Mouse (Mus musculus): ENCODE measurements around the gene Cnpy1.

GRCm38 (mm10) chr5:28167611-28168252 is 77.9 kb downstream of the Cnpy1 start:
- TF ChIP-seq POLR2A (IDR thresholded peaks at IDR 0.05; ENCODE audit: extremely low read depth, insufficient read depth, low read length), result no peak
- no peak for TF ChIP-seq CTCF (IDR thresholded peaks at IDR 0.05; ENCODE audit: low read depth, low read length)
